Mouse (Mus musculus) c-Kit-positive CD71-negative TER-119-negative erythroid progenitor cells, embryonic 14.5 days (primary cell): ENCODE measurements around the gene Wwox.
"Not testable (repeated sequence)": the region's sequence is repeated elsewhere in the genome, so short reads cannot be mapped to it uniquely, and the experiment has no call there.

Source experiments
- DNase-seq: peaks from one replicate; pipeline ENCODE4 v3.0.0-alpha.2; 2013; ENCODE audit warnings: low read depth

Wwox gene

DNA sequence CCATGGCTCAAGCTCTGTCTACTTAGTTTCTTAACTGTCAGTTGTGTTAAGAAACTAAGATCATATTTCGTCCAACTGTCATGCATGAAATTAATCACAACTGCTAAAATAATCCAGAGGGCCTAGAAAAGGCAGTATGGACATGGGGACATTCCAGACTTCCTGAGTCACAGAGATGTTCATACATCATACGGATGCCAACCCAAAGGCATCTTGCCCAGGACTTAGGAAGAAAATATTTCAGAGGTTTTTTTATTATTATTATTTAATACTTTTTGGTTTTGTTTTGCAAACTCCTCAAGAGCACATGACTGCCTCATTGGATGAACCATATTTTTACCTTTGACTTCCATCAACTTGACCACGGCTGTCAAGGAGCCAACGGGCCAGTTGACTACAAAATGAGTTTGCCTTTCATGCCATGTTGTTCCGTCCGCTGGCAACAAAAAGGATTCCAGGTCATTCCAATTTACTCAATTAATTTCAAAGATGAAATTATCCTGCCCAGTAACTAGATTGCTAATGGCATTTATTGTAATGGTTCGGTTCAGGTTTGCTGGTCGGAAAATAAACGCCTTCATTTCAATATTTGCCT, 367.5 kb downstream of the Wwox start:
- no peak for DNase-seq

DNA sequence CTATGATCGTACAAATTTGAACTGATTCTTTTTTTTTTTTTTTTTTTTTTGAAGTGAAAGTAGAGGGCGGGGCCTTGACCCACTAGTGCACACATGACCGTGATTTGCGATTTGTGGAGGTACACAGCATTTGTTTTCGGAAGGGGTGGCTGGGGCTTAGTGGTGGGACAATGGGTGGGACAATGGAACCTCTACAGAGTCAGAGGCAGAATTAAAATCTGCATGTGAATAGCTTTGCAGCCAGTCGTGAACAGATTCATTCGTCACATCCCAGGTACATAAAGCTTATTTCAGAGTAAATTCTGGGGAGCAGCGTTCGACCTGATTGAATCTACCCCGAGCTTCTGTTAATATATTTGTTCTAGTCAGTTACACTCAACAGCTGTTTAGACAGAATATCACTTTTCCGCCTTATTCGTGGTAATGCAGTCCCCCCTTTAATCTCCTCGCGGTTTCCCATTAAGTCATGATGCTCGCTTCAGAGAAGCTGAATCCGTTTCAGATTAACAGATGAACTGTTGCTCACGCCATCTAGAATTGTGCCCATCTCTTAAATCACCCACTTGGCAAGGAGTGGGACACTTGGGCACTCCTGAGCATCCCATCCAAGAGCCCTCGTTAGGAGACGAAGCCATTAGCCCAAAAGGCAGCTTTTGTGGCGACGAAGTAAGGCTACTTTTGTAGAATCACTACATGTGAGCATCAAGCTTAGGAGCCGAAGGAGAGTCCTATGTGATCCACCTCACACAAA, 368.4 kb downstream of the Wwox start:
- no peak for DNase-seq

DNA sequence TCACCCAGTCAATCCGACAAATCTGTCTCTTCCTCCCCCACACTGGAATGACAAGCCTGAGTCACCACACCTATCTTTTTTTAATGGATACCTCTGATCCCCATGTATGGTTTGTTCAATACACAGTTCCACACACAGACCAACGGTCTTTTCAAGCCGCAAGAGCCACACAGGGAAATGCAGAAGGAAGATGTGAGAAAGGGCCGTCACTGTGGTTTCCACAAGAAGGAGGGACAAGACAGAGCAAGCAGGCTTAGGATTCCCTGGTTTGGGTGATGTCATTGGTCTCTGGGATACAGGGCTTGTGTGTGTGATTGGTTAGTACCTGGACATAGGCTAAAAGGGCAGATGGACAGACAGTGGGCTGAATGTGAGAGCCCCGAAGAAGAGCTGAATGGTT, 371.0 kb downstream of the Wwox start:
- no peak for DNase-seq

DNA sequence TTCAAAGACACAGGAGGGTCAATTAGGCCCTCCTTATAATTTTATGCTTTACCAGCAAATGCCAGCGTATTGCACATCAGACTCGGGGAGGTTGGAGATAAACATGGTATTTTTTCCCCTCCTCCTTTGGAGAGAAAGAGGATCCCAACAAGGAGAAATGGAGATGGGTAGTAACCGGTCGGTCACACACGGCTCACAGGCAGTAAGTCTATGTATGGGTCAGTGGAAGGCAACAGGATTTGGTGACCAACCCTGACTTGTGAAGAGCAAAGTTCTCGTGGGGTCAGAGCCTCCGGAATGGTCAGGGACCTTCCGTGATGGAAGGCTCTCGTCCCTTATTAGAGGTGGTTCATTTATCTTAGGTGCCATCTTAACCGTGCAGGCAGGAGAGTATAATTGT, 374.4 kb downstream of the Wwox start:
- DNase-seq = no peak

DNA sequence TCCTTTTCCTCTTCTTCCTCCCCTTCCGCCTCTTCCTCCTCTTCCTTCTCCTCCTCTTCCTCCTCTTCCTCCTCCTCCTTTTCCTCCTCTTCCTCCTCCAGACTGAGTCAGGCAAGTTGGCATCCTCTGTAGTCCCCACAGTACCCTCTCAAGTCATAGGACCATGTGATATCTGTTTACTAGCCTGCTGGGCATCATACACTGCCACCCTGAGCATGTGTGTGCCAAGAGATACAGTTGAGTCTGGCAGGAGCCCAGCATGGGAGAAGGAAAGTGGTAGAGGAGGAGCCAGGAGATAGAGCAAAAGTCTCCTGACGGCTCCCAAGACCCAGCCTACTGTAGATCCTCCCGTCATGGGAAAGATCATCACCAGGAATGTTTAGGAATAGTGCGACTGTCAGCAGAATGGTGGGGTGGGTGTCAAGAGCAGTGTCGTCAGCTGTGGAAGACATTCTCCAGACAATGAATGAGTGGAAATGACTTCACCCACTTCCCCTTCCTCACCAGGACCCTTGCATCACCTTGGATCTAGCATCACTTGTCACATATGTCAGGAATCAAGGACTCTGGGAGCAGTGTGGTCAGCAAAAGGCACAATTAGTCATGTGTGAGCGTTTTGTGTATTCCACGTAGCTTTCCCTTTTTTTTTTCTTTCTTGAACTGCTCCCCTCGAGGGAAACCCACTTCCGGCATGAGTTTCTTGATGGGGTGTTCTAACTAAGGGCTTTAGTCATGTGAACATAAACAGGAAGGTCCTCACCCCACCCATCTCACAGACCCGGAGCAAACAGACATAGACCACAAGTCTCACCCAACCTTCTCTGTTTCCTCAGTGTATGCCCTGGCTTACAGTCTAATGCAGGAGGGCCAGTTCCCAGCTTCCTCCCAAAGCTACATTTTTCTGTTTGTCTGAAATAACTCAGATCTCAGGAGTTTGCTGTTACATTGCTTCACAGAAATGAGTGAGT, 375.6 kb downstream of the Wwox start:
- no peak for DNase-seq

DNA sequence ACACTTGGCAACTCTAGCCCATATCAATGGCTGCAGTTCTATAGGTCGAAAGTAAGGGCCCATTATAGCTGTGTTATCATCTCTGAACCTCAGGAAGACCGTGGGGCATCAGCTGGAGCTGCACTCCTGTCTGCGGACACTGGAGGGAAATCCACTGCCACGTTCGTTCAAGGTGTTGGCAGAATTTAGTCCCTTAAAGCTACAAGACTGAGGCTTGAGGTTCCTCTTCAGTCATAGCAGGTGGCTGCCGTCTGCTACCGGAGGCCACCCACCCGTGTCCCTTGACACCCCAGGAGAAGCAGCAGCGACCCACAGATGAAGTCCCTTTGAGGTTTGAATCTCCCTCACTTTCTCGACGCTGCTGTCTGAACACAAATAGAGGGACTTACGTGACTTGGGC, 376.9 kb downstream of the Wwox start:
- DNase-seq = no peak

DNA sequence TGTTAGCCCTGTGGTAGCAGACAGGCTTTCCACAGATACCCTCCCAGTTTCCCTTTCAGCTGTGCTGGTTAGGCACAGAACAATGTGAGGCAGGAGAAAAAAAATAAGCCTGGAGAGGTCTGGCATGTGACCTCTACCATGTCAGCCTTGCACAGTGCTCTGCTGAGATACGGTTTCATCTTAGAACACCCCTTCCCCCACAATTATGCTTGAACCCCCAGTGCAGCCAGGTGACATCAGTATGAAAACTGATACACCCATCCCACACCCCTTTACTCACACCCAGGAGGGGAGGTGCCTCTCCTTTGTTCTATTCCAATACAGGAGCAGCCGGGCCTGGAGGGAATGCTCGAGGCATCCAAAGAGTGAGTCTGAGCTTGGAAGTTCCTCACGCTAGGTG, 377.5 kb downstream of the Wwox start:
- DNase-seq = no peak

DNA sequence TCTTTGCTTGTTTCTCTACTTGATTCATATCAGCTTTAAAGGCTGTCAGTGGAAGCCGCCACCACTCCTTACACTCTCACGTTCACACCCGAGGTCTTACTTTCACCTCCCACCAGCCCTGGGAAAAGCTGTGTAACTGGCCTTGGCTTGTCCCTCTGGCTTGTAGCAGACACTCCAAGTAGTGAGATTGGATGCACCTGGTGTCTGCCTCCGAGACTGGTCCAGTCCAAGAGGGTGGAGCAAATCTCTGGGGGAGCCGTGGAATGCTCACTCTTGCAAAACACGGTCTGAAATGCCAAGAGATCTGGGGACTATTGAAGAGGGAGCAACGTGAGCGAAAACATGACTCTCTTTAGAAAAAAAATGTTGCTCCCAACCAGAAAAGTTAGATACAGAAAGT, 382.1 kb downstream of the Wwox start:
- DNase-seq = no peak

DNA sequence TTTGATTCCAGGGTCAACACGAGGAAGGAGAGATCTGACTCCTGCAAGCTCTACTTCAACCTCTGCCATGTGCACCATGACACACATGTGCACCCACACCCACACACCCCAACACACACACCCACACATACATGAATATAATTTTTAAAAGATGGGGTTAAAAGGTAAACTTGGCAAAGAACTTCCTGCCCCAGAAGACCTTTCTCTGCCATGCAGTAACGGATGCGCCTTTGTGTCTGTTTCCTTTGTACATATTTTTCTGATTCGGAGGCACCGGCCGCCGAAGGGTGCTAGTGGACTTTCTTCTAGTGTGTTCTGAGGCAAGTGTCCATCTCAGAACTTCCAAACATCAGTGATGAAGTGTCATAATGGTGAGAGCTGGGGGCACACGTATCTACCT, 386.0 kb downstream of the Wwox start:
- DNase-seq = no peak

DNA sequence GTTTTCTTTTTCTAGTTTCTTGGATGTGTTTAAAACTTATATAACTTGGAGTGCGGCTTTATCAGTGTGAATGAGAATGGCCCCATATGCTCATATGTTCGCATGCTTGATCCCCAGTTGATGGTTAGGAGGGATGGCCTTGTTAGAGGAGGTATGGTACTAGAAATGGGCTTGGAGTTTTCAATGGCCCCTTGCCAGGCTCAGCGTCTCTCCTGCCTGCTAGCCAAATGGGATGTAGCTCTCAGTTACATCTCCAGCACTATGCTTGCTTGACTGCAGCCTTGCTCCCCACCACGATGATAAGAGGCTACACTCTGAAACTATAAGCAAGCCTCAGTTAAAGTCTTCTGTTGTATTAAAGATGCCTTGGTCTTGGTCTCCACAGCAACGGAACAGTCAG, 387.5 kb downstream of the Wwox start:
- no peak for DNase-seq

DNA sequence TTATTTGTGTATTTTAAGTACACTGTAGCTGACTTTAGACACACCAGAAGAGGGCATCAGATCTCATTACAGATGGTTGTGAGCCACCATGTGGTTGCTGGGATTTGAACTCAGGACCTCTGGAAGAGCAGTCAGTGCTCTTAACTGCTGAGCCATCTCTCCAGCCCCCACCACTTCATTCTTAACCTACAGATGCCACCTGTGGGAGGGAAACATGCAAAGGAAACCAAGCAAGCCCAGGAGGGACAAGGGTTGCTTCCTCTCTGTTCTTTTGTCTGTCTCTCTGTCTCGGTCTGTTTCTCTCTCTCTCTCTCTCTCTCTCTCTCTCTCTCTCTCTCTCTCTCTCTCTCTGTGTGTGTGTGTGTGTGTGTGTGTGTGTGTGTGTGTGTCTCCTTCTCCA, 388.4 kb downstream of the Wwox start:
- DNase-seq = not testable (repeated sequence)

DNA sequence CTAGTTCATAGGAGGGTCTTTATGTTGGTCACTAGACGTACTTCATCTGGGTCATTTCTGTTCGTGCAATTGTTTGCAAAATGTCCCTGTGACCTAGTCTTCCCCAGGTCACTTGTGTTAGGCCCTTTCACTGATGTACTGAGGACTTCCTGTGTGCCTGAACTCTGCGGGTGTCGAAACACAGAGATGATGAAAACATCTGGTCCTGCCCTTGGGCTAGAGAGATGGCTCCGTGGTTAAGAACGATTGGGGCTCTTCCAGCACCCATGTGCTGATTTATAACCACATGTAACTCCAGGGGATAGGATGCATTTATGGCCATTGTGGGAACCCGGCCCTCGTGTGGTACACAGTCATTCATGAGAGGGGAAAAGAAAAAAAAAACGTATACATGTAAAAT, 392.1 kb downstream of the Wwox start:
- no peak for DNase-seq

DNA sequence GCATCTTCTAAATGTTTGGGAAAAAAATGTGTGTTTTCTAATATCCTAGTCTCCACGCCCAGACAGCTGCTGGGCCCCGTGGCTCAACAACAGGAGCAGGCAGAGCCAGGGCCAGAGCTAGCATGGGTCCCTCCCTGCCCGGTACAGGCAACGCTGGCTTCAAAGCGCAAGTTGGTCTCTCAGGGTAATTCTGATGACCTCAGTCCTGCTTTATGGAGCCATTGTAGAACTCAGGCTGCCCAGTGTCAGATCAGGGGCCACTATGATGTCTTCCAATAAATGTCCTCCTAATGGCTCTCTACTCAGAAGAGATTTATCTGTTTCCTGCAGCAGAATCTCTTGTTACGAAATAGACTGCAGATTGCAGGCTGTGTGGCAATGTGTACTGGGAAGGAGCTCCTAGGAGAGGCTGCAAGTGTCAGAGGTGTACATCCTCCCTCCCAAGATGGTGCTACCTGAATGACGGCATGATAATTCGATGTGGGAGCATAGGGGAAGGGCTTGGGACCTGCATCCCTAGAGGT, 392.9 kb downstream of the Wwox start:
- no peak for DNase-seq

DNA sequence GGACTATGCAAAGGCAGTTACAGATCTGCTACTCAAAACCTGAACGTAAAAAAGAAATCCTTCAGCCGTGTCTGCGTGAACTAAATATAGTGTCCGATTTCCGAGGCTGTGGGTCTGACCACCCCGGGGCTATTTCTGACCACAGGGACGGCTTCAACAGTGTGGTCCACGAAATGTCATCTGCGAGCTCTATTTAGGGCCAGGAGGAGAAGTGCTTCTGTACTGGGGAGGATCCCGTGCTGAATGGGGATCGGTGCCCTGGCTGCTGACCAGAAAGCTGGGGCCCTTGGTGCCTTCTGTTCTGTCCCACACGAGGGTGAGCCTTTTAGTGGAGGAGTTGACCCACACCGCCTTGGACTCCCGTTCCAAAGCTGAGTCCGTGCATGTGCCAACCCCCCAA, 395.3 kb downstream of the Wwox start:
- DNase-seq = no peak

DNA sequence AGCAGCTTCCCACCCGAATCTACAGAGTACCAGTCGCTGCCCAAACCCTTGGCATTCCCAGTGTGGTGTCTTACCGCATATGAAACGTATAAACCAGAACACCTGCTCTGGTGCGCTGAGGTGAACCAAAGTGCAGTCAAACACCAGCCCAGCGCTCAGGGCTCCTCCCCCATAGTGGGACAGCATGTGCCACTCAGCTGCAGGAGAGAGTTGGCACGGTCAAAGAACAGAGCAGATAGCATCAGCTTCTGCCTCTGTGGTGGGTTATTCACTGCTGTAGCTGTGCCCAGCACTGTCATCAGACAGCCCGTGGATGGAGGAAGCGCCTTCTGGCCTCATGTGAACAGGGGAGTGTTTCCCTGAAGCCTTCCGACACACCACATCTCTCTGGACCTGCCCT, 400.5 kb downstream of the Wwox start:
- DNase-seq = no peak

DNA sequence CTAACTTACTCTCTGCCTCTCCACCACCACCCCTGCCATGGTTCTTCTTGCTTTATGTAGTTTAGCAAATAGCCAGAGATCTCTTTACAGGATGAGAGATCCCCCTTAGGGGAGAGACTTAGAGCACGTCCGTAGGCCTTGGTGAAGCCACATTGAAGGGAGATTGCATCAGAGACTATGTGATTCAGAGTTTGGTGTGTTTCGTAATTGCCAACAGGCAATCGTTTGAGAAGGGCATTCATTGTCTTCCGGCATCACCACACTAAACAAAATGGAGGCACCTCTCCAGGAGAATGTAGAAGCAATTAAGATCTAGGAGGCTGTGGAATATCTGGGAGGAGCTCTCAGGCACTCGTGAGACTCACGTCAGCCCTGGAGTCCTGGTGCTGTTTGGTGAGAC, 408.2 kb downstream of the Wwox start:
- no peak for DNase-seq

DNA sequence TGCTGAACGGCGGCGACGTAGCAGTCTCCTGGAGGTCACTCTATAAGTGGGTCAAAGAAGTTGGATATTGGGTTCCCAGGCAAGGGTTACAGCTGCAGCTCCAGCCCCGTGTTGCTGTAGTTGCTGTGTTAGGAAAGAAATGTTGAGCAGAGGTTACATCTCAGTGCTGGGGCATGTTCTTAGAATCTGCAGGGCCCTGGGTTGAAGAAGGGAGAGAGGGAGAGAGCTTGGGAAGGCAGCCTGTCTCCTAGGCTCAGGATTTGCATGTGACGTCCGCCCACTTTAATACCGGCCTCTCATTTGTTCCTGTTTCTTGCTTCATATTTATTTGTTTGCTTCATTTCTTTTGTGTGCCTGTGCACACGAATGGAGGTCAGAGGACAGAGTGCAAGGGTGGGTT, 410.0 kb downstream of the Wwox start:
- no peak for DNase-seq

DNA sequence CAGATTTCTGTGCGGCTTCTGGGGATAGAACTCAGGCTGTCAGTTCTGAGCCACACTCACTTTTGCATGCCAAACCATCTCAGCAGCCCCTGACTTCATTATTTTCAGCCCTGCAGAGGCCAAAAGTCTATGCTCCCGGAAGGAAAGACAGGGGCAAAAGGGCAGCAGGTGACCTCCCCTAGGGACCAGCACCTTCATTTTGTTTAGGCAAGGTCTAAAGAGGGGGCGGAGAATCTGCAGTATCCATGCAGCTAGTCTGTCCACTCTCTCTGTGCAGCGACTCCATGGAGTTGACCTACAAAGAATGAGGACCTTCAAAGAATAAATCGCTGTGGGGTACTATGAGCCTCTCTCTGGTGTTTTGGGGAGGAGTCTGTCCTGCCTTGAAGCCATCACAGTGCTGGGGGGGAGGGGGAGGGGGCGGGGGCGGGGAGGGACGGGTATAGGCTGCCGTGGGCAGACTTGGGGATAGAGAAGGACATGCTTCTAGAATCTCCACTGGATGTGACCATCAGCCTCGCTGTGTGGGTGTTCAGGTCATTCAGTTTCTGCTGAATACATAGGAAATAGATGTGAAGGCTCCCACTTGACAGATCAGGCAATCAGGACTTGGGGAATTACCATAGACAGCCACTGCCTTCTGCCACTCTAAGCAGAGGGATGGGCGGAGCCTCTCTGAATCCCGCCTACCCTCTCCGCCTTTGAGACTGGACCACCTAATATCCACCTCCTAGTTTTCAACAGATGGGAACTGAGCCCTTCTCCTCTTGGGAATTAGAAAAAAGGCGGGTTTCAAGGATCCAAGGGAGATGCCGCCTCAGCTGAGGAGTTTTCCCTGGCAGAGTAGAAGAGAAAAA, 410.8 kb downstream of the Wwox start:
- DNase-seq = no peak

DNA sequence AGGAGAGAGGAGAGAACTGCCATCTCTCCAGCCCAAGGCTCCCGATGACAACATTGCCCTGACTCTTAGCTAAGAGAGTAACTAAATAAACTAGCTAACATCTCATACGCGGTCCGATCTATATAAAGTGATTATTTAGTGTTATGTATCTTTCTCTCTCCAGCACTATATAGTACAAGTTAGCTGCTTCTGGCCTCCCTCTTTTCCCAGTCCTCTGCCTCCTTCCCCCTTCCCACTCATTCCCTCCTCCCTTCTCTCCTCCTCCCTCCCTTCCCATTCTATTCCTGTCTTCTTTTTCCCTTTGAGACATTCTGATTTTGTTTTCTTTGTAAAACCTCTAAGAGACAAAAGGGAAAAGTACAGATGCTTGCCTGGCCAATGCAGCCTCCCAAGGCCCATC, 414.3 kb downstream of the Wwox start:
- DNase-seq = no peak

DNA sequence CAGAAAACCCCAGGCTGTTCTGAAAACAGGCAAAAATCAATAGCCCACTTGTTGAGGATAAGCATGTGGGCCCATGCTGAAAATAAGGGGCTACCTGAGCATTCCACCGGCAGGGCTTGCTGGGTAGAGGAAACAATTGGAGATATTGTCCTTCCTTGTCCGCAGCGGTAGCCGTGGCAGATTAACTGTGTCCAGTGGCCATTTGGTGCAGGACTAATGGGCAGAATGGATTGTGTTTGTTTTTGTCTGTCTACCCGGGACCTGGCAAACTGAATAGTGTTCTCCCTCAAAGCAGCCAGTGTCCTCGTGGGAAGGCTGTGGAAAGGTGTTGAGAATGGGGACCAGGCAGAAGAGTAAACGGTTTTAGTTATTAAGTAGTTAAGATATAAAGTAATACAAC, 416.4 kb downstream of the Wwox start:
- DNase-seq = no peak

DNA sequence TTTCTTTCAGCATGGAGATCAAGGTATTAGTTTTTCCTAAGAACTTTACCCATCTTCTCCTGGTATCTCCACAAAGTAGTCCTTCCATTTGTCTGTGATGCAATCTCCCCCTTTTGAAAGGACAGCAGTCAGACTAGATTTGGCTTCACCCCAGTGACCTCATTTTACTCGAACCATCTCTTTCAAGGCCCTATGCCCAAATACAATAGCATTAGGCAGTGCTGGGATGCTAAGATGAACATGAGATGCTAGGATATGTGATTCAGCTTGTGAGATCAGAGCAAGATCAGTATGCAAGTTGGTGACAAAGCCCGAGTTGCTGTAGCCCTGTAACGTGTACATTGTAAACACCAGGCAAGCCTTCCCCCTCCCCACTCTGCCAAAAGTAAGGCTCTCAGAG, 426.5 kb downstream of the Wwox start:
- no peak for DNase-seq

DNA sequence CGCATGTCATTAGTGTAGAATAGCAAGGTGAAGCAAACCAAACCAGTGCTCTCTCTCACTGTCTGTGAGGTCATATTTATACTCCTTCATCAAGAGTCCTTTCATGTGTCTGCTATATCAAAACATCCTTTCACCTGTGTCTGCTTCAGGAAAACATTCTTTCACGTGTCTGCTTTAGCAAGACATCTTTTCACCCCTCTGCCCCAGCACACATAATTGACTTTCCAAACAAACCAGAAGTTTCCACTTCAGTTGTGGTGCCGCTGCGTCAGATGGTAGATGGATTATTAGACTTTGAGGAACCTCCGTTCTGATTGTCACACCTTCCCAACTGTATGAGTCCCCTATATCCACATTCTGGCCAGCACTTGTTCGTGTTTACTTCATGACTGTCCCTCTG, 429.9 kb downstream of the Wwox start:
- DNase-seq = no peak
